Mouse (Mus musculus) intestine, embryonic 14.5 days (tissue): ENCODE data around the gene Cdkn3. TPM values are rescaled to one million over a fixed set of nuclear protein-coding genes. Genes with fewer than 3 reads are reported as not detected.
A peak's percentile ranks its signal among the peaks of the same experiment; 100 is the strongest.

Experiments used
- ATAC-seq: fragments of 200-750 bp; cut with Nextera tagmentation; replicated peaks from 2 replicates; pipeline ENCODE4 v1.8.0; 2017; ENCODE audit warnings: low read depth, moderate number of reproducible peaks, moderate TSS enrichment, moderate library complexity; ENCODE audit not compliant: low FRiP score, low TSS enrichment
- DNase-seq: peaks from one replicate; pipeline ENCODE4 v3.0.0-alpha.2; 2018; ENCODE audit warnings: low spot score
- H3K27ac ChIP-seq: fragments of 300-500 bp; sonication (generic); 2 replicates; pipeline ENCODE4 v1.5.1; 2014; ENCODE audit warnings: low read depth, mild to moderate bottlenecking, control low read depth
- H3K27me3 ChIP-seq: fragments of 300-500 bp; sonication (generic); replicated peaks from 2 replicates; pipeline ENCODE4 v1.6.1; 2014; ENCODE audit warnings: low read length, control low read depth; ENCODE audit not compliant: control insufficient read depth, insufficient read depth
- H3K36me3 ChIP-seq: fragments of 300-500 bp; sonication (generic); 2 replicates; pipeline ENCODE4 v1.6.1; 2014; ENCODE audit warnings: low read length, control low read depth; ENCODE audit not compliant: control insufficient read depth, insufficient read depth
- H3K4me1 ChIP-seq: fragments of 300-500 bp; sonication (generic); replicated peaks from 2 replicates; pipeline ENCODE4 v1.6.1; 2014; ENCODE audit warnings: low read length, control low read depth, mixed read lengths; ENCODE audit not compliant: control insufficient read depth, insufficient read depth
- H3K4me2 ChIP-seq: fragments of 300-500 bp; sonication (generic); 2 replicates; pipeline ENCODE4 v1.6.1; 2014; ENCODE audit warnings: low read length
- H3K4me3 ChIP-seq: fragments of 300-500 bp; sonication (generic); 2 replicates; pipeline ENCODE4 v1.5.1; 2014; ENCODE audit warnings: low read depth, low read length, control low read depth, mixed read lengths
- H3K9ac ChIP-seq: fragments of 300-500 bp; sonication (generic); 2 replicates; pipeline ENCODE4 v1.6.1; 2014; ENCODE audit warnings: mild to moderate bottlenecking, low read length
- H3K9me3 ChIP-seq: fragments of 300-500 bp; sonication (generic); 2 replicates; pipeline ENCODE4 v1.6.1; 2016; ENCODE audit warnings: low read length, control low read depth; ENCODE audit not compliant: control insufficient read depth
- WGBS: fragments of 180-500 bp; shearing (Covaris S2); extraction: QIAGEN DNeasy Blood & Tissue Kit; methylation state at CpG from one replicate; pipeline ENCODE4 v1.1.7; 2014; 5-methylcytosine and 5-hydroxymethylcytosine counted together
- polyA plus RNA-seq: library from polyadenylated mRNA; unstranded; fragments of >200 nt; fragmentation: Nextera tagmentation; extraction: Ambion mirVana; gene quantifications from 2 replicates; pipeline ENCODE4 v1.2.1, GENCODE M21; 2014

Cdkn3 gene
- 53.1 and 53.3 TPM in 2 replicates for polyA plus RNA-seq

GRCm38 (mm10) chr14:46760355-46761029 is at the start of gene Cdkn3:
Cdkn3 (plus strand) TSS chr14:46760541.
- under 1% methylated on average over 54 of the region's 54 CpGs for WGBS
- DNase-seq = peak; percentile 90
- H3K4me1 ChIP-seq = peaks cover 10% of the 10 kb centered on the region; the same call in 1 of the 2 replicates
- peak within 1 kb of the TSS; percentile 80 for H3K4me2 ChIP-seq
- no peaks in the 10 kb centered on the region for H3K27me3 ChIP-seq
- H3K9me3 ChIP-seq = no peaks in the 10 kb centered on the region
- H3K9ac ChIP-seq = peak within 1 kb of the TSS; percentile 58
- H3K36me3 ChIP-seq = 0 out of 2 replicates have a peak, but pooled peaks cover 10% of the 10 kb centered on the region
- peak within 1 kb of the TSS; percentile 62 for H3K4me3 ChIP-seq
- ATAC-seq = peak; percentile 99
- peak within 1 kb of the TSS; percentile 24; the same call in 1 of the 2 replicates for H3K27ac ChIP-seq

GRCm38 (mm10) chr14:46718483-46718922 is 41.8 kb upstream of the Cdkn3 start:
- H3K4me2 ChIP-seq = no peak overlapping the region
- H3K27me3 ChIP-seq = no peaks in the 10 kb centered on the region
- 56% methylated on average over 12 of the region's 12 CpGs for WGBS
- H3K36me3 ChIP-seq = no peaks in the 10 kb centered on the region
- H3K4me1 ChIP-seq = 0 out of 2 replicates have a peak, but pooled peaks cover under 1% of the 10 kb centered on the region
- no peaks in the 10 kb centered on the region for H3K9me3 ChIP-seq
- H3K4me3 ChIP-seq = no peak overlapping the region
- DNase-seq = no peak
- no peak overlapping the region for H3K9ac ChIP-seq
- no peak for ATAC-seq
- no peak overlapping the region for H3K27ac ChIP-seq

GRCm38 (mm10) chr14:46722031-46722430 is 38.3 kb upstream of the Cdkn3 start:
- no peaks in the 10 kb centered on the region for H3K27me3 ChIP-seq
- no peak overlapping the region for H3K4me3 ChIP-seq
- peak overlapping the region; percentile 34; the same call in 1 of the 2 replicates for H3K27ac ChIP-seq
- WGBS = 43% methylated on average over 5 of the region's 5 CpGs
- no peaks in the 10 kb centered on the region for H3K36me3 ChIP-seq
- no peak overlapping the region for H3K9ac ChIP-seq
- H3K4me1 ChIP-seq = 0 out of 2 replicates have a peak, but pooled peaks cover 2% of the 10 kb centered on the region
- no peaks in the 10 kb centered on the region for H3K9me3 ChIP-seq
- no peak overlapping the region for H3K4me2 ChIP-seq
- DNase-seq = no peak
- no peak for ATAC-seq

- Histone ChIP-seq H3K27ac (no peak overlapping the region), H3K36me3 (no peaks in the 10 kb centered on the region), H3K9ac (no peak overlapping the region), H3K4me1 (0 out of 2 replicates have a peak, but pooled peaks cover 2% of the 10 kb centered on the region), H3K4me3 (no peak overlapping the region), H3K27me3 (no peaks in the 10 kb centered on the region), H3K9me3 (no peaks in the 10 kb centered on the region), H3K4me2 (no peak overlapping the region)
- 27% methylated on average over 3 of the region's 3 CpGs for WGBS
- no peak; the same call in 1 of the 2 replicates for ATAC-seq
- DNase-seq = no peak
These were observed 36.5 kb upstream of the Cdkn3 start for GRCm38 (mm10) chr14:46723828-46724227.

- H3K9me3 ChIP-seq = no peaks in the 10 kb centered on the region
- ATAC-seq (no peak), DNase-seq (no peak)
- no peak overlapping the region for H3K4me2 ChIP-seq
- no peak overlapping the region for H3K27ac ChIP-seq
- no peak overlapping the region for H3K4me3 ChIP-seq
- H3K4me1 ChIP-seq = 0 out of 2 replicates have a peak, but pooled peaks cover 2% of the 10 kb centered on the region
- H3K27me3 ChIP-seq = no peaks in the 10 kb centered on the region
- no peaks in the 10 kb centered on the region for H3K36me3 ChIP-seq
- H3K9ac ChIP-seq = no peak overlapping the region
- WGBS = 39% methylated on average over 5 of the region's 5 CpGs
These were observed 35.4 kb upstream of the Cdkn3 start for GRCm38 (mm10) chr14:46724941-46725340.

- WGBS = 54% methylated on average over 3 of the region's 3 CpGs
- no peak overlapping the region for H3K9ac ChIP-seq
- H3K9me3 ChIP-seq = no peaks in the 10 kb centered on the region
- H3K36me3 ChIP-seq = no peaks in the 10 kb centered on the region
- no peak overlapping the region for H3K4me3 ChIP-seq
- no peak for DNase-seq
- H3K27ac ChIP-seq = no peak overlapping the region
- ATAC-seq = no peak
- 0 out of 2 replicates have a peak, but pooled peaks cover 2% of the 10 kb centered on the region for H3K4me1 ChIP-seq
- H3K27me3 ChIP-seq = no peaks in the 10 kb centered on the region
- H3K4me2 ChIP-seq = no peak overlapping the region
These were observed 34.6 kb upstream of the Cdkn3 start for GRCm38 (mm10) chr14:46725743-46726142.

- H3K27ac ChIP-seq = no peak overlapping the region
- H3K9me3 ChIP-seq = no peaks in the 10 kb centered on the region
- DNase-seq (no peak), ATAC-seq (no peak)
- no peaks in the 10 kb centered on the region for H3K27me3 ChIP-seq
- H3K4me2 ChIP-seq = no peak overlapping the region
- no peaks in the 10 kb centered on the region for H3K36me3 ChIP-seq
- no peak overlapping the region for H3K4me3 ChIP-seq
- WGBS = 78% methylated on average over 5 of the region's 5 CpGs
- H3K9ac ChIP-seq = no peak overlapping the region
- no peaks in the 10 kb centered on the region for H3K4me1 ChIP-seq
These were observed 26.1 kb upstream of the Cdkn3 start for GRCm38 (mm10) chr14:46734262-46734661.

GRCm38 (mm10) chr14:46734761-46735455 is 25.4 kb upstream of the Cdkn3 start:
- DNase-seq = no peak
- Histone ChIP-seq H3K36me3 (no peaks in the 10 kb centered on the region), H3K4me2 (no peak overlapping the region), H3K9ac (no peak overlapping the region), H3K27me3 (no peaks in the 10 kb centered on the region), H3K4me3 (no peak overlapping the region), H3K9me3 (no peaks in the 10 kb centered on the region), H3K27ac (no peak overlapping the region), H3K4me1 (no peaks in the 10 kb centered on the region)
- WGBS = 85% methylated on average over 14 of the region's 14 CpGs
- no peak for ATAC-seq
